Mouse (Mus musculus) heart, adult 18-20 months (tissue): Measurements from ENCODE around the gene Olfr921. TPM values are rescaled to one million over a fixed set of nuclear protein-coding genes. Genes with fewer than 3 reads are reported as not detected.
A peak's percentile ranks its signal among the peaks of the same experiment; 100 is the strongest.

Source experiments
- DNase-seq, 2 experiments: peaks; one replicate each; pipeline ENCODE4 v3.0.0; 2021 to 2022; ENCODE audit warnings: mixed read lengths in 1 of 2
- long read RNA-seq, 2 experiments: library from polyadenylated mRNA; stranded (forward); transcript quantifications; one replicate each; pipeline ENCODE4 v2.0.0; 2021
- total RNA-seq, 2 experiments: library from RNA; stranded (reverse); gene quantifications; 2 replicates each; pipeline ENCODE4 v1.2.3; 2021

The Olfr921 gene
- total RNA-seq: not detected
- long read RNA-seq, experiment 1: 0 reads
- long read RNA-seq, experiment 2: 0 reads

GRCm38 (mm10) chr9:38772768-38773167 is at the start of gene Olfr921:
Gene Olfr921, plus strand, starts transcription at chr9:38773068.
- DNase-seq: no peak

GRCm38 (mm10) chr9:38724044-38724443 is 48.8 kb upstream of the Olfr921 start:
- DNase-seq: no peak

GRCm38 (mm10) chr9:38728218-38728617 is 44.6 kb upstream of the Olfr921 start:
- peak in 1 of 2 experiments; percentile 8 for DNase-seq

- no peak for DNase-seq
Measured at GRCm38 (mm10) chr9:38741408-38741807, 31.5 kb upstream of the Olfr921 start.

GRCm38 (mm10) chr9:38744619-38745315 is 28.1 kb upstream of the Olfr921 start:
- DNase-seq: no peak

- DNase-seq: no peak
Measured at GRCm38 (mm10) chr9:38751999-38752398, 20.9 kb upstream of the Olfr921 start, which contains the start of gene Olfr920. Gene Olfr920, plus strand, starts transcription at chr9:38752299.

- no peak for DNase-seq
Measured at GRCm38 (mm10) chr9:38792689-38793088, 19.8 kb downstream of the Olfr921 start.

- no peak for DNase-seq
Measured at GRCm38 (mm10) chr9:38805696-38806095, 32.8 kb downstream of the Olfr921 start.

GRCm38 (mm10) chr9:38814314-38814713 is 41.4 kb downstream of the Olfr921 start, which contains the start of gene Olfr922:
Gene Olfr922, plus strand, starts transcription at chr9:38814614.
- DNase-seq: no peak

- no peak for DNase-seq
Measured at GRCm38 (mm10) chr9:38815458-38815986, 42.7 kb downstream of the Olfr921 start.

- no peak for DNase-seq
Measured at GRCm38 (mm10) chr9:38826245-38826644, 53.4 kb downstream of the Olfr921 start, which contains the start of gene Olfr923. Gene Olfr923, plus strand, starts transcription at chr9:38826545.

Other genes with a start within 250 kb of the Olfr921 start
- gene Olfr910, start 235.2 kb upstream of the Olfr921 start, total RNA-seq: not detected
- not detected for gene Olfr912, start 192.9 kb upstream of the Olfr921 start, total RNA-seq
- not detected for gene Olfr913, start 180.3 kb upstream of the Olfr921 start, total RNA-seq
- gene Olfr914, start 168.0 kb upstream of the Olfr921 start, total RNA-seq: not detected
- gene Olfr916, start 113.2 kb upstream of the Olfr921 start, total RNA-seq: not detected
- not detected for gene Olfr917, start 107.2 kb upstream of the Olfr921 start, total RNA-seq
- gene Olfr918, start 98.5 kb upstream of the Olfr921 start, total RNA-seq: not detected
- gene Olfr919, start 69.4 kb upstream of the Olfr921 start, total RNA-seq: not detected
- 10 to 100 TPM; 21.9 to 27.3 TPM for gene Vwa5a, start 54.8 kb upstream of the Olfr921 start, total RNA-seq
- under 1 TPM; 0.05 TPM for gene Olfr920, start 20.8 kb upstream of the Olfr921 start, total RNA-seq
- gene Olfr922, start 41.5 kb downstream of the Olfr921 start, total RNA-seq: not detected
- gene Olfr923, start 53.5 kb downstream of the Olfr921 start, total RNA-seq: not detected
- gene Olfr924, start 71.4 kb downstream of the Olfr921 start, total RNA-seq: not detected
- gene Olfr26, start 82.0 kb downstream of the Olfr921 start, total RNA-seq: not detected
- gene Olfr926, start 104.1 kb downstream of the Olfr921 start, total RNA-seq: not detected
- not detected for gene Olfr930, start 156.7 kb downstream of the Olfr921 start, total RNA-seq
- not detected for gene Olfr933, start 199.2 kb downstream of the Olfr921 start, total RNA-seq
- gene Olfr934, start 215.2 kb downstream of the Olfr921 start, total RNA-seq: not detected
- not detected for gene Olfr935, start 226.6 kb downstream of the Olfr921 start, total RNA-seq